Mouse (Mus musculus) heart, adult 2 months (tissue): ENCODE data around the gene Slc46a2. TPM values are rescaled to one million over a fixed set of nuclear protein-coding genes. Genes with fewer than 3 reads are reported as not detected.

ENCODE experiments used
- DNase-seq, 2 experiments: peaks; one replicate each; pipeline ENCODE4 v3.0.0; 2021
- H3K27ac ChIP-seq: fragments of 200-600 bp; 2 replicates; pipeline ENCODE4 v1.8.1; 2022
- H3K27me3 ChIP-seq: fragments of 200-500 bp; 2 replicates; pipeline ENCODE4 v1.6.1; 2012; ENCODE audit warnings: mild to moderate bottlenecking, low read length, inconsistent platforms, mixed read lengths; ENCODE audit not compliant: control insufficient read depth, insufficient read depth
- H3K36me3 ChIP-seq: fragments of 200-500 bp; 2 replicates; pipeline ENCODE4 v1.6.1; 2012; ENCODE audit warnings: low read length, inconsistent platforms; ENCODE audit not compliant: control insufficient read depth, insufficient read depth
- H3K4me1 ChIP-seq: fragments of 200-500 bp; 2 replicates; pipeline ENCODE4 v1.6.1; 2011; ENCODE audit warnings: low read length; ENCODE audit not compliant: control insufficient read depth, insufficient read depth
- H3K4me3 ChIP-seq: fragments of 200-600 bp; 2 replicates; pipeline ENCODE4 v1.8.1; 2022
- H3K79me2 ChIP-seq: fragments of 200-500 bp; replicated peaks from 2 replicates; pipeline ENCODE4 v1.6.1; 2012; ENCODE audit warnings: mild to moderate bottlenecking, inconsistent platforms, low read length, moderate library complexity, mixed read lengths; ENCODE audit not compliant: control insufficient read depth, insufficient read depth
- H3K9ac ChIP-seq: fragments of 200-500 bp; 2 replicates; pipeline ENCODE4 v1.6.1; 2012; ENCODE audit warnings: low read depth, mild to moderate bottlenecking, control low read depth, inconsistent platforms, low read length, mixed read lengths
- CTCF ChIP-seq: fragments of 200-600 bp; IDR thresholded peaks from 2 replicates; pipeline ENCODE4 v1.8.1; 2022; ENCODE audit warnings: antibody characterized with exemption, mild to moderate bottlenecking, moderate library complexity
- EP300 ChIP-seq: fragments of 200-500 bp; IDR thresholded peaks from 2 replicates; pipeline ENCODE4 v1.6.1; 2011; ENCODE audit warnings: low read depth, low read length, control low read depth; ENCODE audit not compliant: insufficient read depth
- POLR2A ChIP-seq: fragments of 200-500 bp; IDR thresholded peaks from 2 replicates; pipeline ENCODE4 v1.6.1; 2011; ENCODE audit warnings: mild to moderate bottlenecking, low read depth, low read length, control low read depth; ENCODE audit not compliant: insufficient read depth
- WGBS: fragments of 180-500 bp; shearing (Covaris S2); methylation state at CpG from one replicate; pipeline ENCODE4 v1.1.7; 2018; 5-methylcytosine and 5-hydroxymethylcytosine counted together
- intact Hi-C: fragments of 180-260 bp; cut with DNase I; formaldehyde crosslinking; loops from one replicate; pipeline ENCODE4 v1.15.1; 2025
- polyA plus RNA-seq: library from polyadenylated mRNA; depleted of rRNA; stranded (reverse); fragments of >200 nt; gene quantifications from 2 replicates; pipeline ENCODE4 v1.2.3, GENCODE M21; 2012
- total RNA-seq, 2 experiments: library from RNA; stranded (reverse); gene quantifications; 2 replicates each; pipeline ENCODE4 v1.2.3; 2021

Slc46a2 gene
- total and polyA plus RNA-seq, 3 experiments: 0.08 to 0.78 (median 0.50) TPM

DNA sequence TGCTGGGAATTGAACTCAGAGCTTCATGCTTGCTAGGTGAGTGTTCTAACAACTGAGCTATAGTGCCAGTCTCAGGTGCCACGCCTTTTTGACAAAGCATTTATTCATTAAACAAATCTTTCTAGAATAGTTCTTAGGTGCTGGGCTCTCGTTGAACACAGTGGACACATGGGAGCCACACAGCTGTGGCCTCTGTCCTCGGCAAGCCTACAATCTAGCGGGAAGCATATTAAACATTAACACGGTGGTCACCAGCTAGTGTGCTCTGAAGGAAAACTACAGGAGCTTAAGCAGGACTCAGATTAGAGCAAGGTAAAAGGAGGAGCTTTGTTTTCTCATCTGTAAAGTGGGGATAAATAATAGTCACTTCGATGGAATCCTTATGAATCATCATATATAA, 7.8 kb downstream of the Slc46a2 start:
- 89% methylated on average over 6 of the region's 6 CpGs for WGBS
- TF ChIP-seq EP300 (no peak), CTCF (no peak), POLR2A (no peak)
- H3K9ac ChIP-seq: no peak overlapping the region

DNA sequence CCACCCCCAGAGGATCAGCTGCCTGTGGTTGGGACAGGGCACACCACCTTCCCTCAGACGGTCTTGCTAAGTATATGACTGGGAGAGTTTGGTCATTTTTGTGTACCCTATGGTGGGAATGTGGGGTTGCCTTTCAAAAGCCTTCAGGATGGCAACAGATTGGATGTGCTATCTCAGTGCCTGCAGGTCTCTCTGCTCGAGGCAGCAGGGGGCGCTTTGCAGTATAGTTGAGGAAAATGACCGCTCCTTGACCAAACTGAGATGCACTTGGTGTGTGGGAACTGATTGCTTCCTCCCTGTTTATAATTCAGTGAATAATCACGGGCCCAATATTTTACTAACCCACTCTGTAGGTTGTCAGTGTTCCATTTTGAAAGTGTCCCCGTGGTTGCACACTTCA, 12.3 kb downstream of the Slc46a2 start:
- 79% methylated on average over 6 of the region's 6 CpGs for WGBS
- no peaks in the 10 kb centered on the region for H3K27me3 ChIP-seq
- no peak overlapping the region for H3K27ac ChIP-seq
- no peak overlapping the region for H3K4me3 ChIP-seq
- no peaks in the 10 kb centered on the region for H3K36me3 ChIP-seq
- H3K79me2 ChIP-seq: no peaks in the 10 kb centered on the region
- no peak overlapping the region for H3K9ac ChIP-seq
- intact Hi-C loops: no loop called here
- H3K4me1 ChIP-seq: peaks cover 6% of the 10 kb centered on the region; the same call in 1 of the 2 replicates
- DNase-seq: no peak
- peak; percentile 23; the same call in 1 of the 2 replicates for TF ChIP-seq CTCF
- no peak for TF ChIP-seq EP300
- TF ChIP-seq POLR2A: no peak

More for the DNA sequence above, 7.8 kb downstream of the Slc46a2 start:
- H3K79me2 ChIP-seq: no peaks in the 10 kb centered on the region
- no peaks in the 10 kb centered on the region for H3K27me3 ChIP-seq
- H3K27ac ChIP-seq: no peak overlapping the region
- H3K36me3 ChIP-seq: no peaks in the 10 kb centered on the region
- no peak for DNase-seq
- no peak overlapping the region for H3K4me3 ChIP-seq
- intact Hi-C loops: no loop called here
- H3K4me1 ChIP-seq: no peaks in the 10 kb centered on the region

DNA sequence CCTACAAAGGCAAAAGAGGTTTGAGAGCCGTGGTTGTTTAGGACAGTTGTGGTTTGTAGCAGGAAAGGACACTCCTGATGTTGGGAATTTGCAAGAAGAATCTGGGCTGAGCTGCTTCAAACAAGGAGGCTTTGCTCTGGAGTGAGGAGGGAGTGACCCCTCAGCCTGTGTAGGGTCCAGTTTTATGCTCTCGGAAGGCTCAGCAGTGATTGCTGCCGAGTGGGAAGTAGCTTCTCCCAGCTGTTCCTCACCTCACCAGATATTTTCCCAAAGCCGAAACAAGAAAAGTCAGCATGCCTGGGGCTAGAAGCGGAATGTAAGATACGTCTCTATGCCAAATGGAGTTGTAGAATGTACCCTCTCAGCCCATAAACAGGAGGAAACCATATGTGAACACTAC, 13.0 kb downstream of the Slc46a2 start:
- no peaks in the 10 kb centered on the region for H3K27me3 ChIP-seq
- DNase-seq: no peak
- H3K79me2 ChIP-seq: no peaks in the 10 kb centered on the region
- no peak for TF ChIP-seq CTCF
- TF ChIP-seq POLR2A: no peak
- peaks cover 6% of the 10 kb centered on the region; the same call in 1 of the 2 replicates for H3K4me1 ChIP-seq
- intact Hi-C loops: no loop called here
- 88% methylated on average over 6 of the region's 6 CpGs for WGBS
- H3K4me3 ChIP-seq: no peak overlapping the region
- no peak overlapping the region for H3K27ac ChIP-seq
- H3K36me3 ChIP-seq: no peaks in the 10 kb centered on the region
- H3K9ac ChIP-seq: no peak overlapping the region

DNA sequence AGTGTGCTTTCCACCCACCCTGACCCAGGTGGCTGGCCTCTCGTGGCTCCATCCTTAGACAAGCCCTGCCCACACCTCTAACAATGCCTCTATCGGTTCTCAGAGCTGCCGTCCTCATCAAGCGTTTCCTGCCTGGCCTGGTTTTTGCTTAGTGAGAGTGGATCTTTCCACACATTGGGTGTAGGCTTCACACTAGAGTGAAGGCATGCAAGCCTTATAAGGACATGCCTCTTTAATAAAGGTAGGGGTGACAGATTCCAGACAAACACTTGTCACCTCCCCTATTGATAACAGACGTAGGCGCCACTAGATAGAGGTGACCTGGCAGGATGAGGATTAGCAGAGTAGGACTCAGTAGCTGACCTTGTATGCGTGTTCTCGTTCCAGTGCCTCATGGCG, 16.3 kb downstream of the Slc46a2 start:
- Histone ChIP-seq H3K79me2 (no peaks in the 10 kb centered on the region), H3K4me1 (peaks cover 10% of the 10 kb centered on the region; the same call in 1 of the 2 replicates), H3K36me3 (no peaks in the 10 kb centered on the region), H3K9ac (no peak overlapping the region), H3K27me3 (no peaks in the 10 kb centered on the region), H3K27ac (peak overlapping the region; percentile 54), H3K4me3 (no peak overlapping the region)
- peak in 1 of 2 experiments; percentile 14 for DNase-seq
- intact Hi-C loops: no loop called here
- TF ChIP-seq EP300 (peak; percentile 64; the same call in 1 of the 2 replicates), CTCF (no peak)
- WGBS: 42% methylated on average over 9 of the region's 9 CpGs

DNA sequence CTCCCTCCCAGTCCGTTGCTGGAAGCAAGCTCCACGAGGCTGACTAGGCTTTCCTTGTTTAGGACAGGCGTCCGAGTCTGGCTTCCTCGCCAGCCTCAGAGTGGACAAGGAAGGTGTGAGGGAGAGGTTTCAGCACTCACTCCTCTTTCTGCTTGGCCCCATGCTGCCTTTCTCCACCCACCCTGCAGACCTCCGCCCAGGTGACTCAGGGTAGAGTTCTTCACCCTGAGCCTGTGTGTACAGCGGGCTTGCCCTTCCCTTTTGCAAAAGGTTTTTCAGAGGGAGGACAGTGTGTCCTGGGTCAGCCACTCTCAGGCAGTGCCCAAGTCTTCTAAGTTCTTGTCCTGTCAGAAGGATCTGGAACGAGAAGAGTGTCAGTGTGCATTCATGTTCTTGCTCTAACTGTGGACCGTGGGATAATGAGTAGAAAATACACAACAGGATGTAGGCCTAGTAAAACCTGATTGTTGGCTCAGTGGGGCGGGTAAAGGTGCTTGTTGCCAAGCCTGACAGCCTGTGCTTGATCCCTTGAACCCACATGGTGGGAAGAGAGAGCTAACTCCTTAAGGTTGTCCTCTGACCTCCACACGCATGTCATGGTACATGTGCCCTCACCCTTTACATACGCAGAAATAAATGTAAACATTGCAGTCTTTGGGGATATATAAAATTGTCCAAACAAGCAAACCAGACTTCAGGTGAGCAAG, 16.9 kb downstream of the Slc46a2 start:
- H3K9ac ChIP-seq: no peak overlapping the region
- H3K27me3 ChIP-seq: no peaks in the 10 kb centered on the region
- H3K4me3 ChIP-seq: no peak overlapping the region
- no peak for TF ChIP-seq EP300
- TF ChIP-seq CTCF: no peak
- TF ChIP-seq POLR2A: no peak
- H3K27ac ChIP-seq: peak overlapping the region; percentile 54
- no peak for DNase-seq
- peaks cover 10% of the 10 kb centered on the region; the same call in 1 of the 2 replicates for H3K4me1 ChIP-seq
- no peaks in the 10 kb centered on the region for H3K36me3 ChIP-seq
- WGBS: 45% methylated on average over 12 of the region's 12 CpGs
- intact Hi-C loops: no loop called here
- no peaks in the 10 kb centered on the region for H3K79me2 ChIP-seq

DNA sequence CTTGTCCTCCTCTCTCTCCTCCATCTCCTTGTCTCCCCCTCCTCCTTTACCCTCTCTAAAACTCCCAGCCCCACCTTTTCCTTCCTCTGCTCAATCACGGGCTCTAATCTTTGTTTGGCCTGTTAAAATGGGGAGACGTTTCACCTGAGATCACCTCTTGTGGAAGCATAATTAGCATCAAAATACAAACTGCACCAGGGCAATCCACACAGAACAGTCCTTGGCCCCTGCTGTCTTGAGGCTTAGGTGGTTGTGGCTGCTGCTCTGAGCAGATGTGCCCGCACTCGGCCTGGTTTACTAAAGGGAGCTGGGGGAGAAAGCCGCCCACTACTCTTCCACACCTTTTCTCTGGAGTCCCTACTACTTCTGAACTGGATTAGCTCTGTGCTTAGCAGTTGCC, 18.9 kb downstream of the Slc46a2 start:
- TF ChIP-seq EP300 (no peak), POLR2A (no peak), CTCF (no peak)
- intact Hi-C loops: no loop called here
- WGBS: 69% methylated on average over 5 of the region's 5 CpGs

More for the DNA sequence above, 18.9 kb downstream of the Slc46a2 start:
- DNase-seq: no peak
- H3K27me3 ChIP-seq: no peaks in the 10 kb centered on the region
- H3K27ac ChIP-seq: no peak overlapping the region
- H3K36me3 ChIP-seq: no peaks in the 10 kb centered on the region
- H3K79me2 ChIP-seq: no peaks in the 10 kb centered on the region
- peaks cover 11% of the 10 kb centered on the region; the same call in 1 of the 2 replicates for H3K4me1 ChIP-seq
- no peak overlapping the region for H3K4me3 ChIP-seq
- no peak overlapping the region for H3K9ac ChIP-seq
